Mouse (Mus musculus): Measurements from ENCODE around the gene Spn.

- TF ChIP-seq EP300 (IDR thresholded peaks at IDR 0.05; ENCODE audit: low read depth) (no peak), CTCF (IDR thresholded peaks at IDR 0.05; ENCODE audit: low read depth) (no peak)
Observed at GRCm38 (mm10) chr7:127176937-127177336, 39.3 kb upstream of the Spn start.

All from heart, postnatal 0 days (tissue).